Mouse (Mus musculus) embryonic facial prominence, embryonic 11.5 days (tissue): ENCODE results near the gene Cnga3. TPM values are rescaled to one million over a fixed set of nuclear protein-coding genes. Genes with fewer than 3 reads are reported as not detected.

Experiments
- ATAC-seq: fragments of 200-750 bp; cut with Nextera tagmentation; replicated peaks from 2 replicates; pipeline ENCODE4 v1.8.0; 2017; ENCODE audit warnings: low read depth; ENCODE audit not compliant: insufficient number of reproducible peaks, low FRiP score, low TSS enrichment
- DNase-seq: peaks from one replicate; pipeline ENCODE4 v3.0.0-alpha.2; 2015; ENCODE audit warnings: low spot score
- H3K27ac ChIP-seq: fragments of 300-500 bp; sonication (generic); replicated peaks from 2 replicates; pipeline ENCODE4 v1.5.1; 2014; ENCODE audit warnings: mild to moderate bottlenecking, low read depth, low read length, control low read depth
- H3K27me3 ChIP-seq: fragments of 300-500 bp; sonication (generic); 2 replicates; pipeline ENCODE4 v1.6.1; 2014; ENCODE audit warnings: mild to moderate bottlenecking, low read length, moderate library complexity, mixed read lengths; ENCODE audit not compliant: control insufficient read depth, insufficient read depth
- H3K36me3 ChIP-seq: fragments of 300-500 bp; sonication (generic); replicated peaks from 2 replicates; pipeline ENCODE4 v1.6.1; 2014; ENCODE audit warnings: low read depth, mild to moderate bottlenecking, low read length, moderate library complexity, mixed read lengths; ENCODE audit not compliant: control insufficient read depth, insufficient read depth
- H3K4me1 ChIP-seq: fragments of 300-500 bp; sonication (generic); 2 replicates; pipeline ENCODE4 v1.6.1; 2014; ENCODE audit warnings: low read length, mixed read lengths; ENCODE audit not compliant: control insufficient read depth, insufficient read depth
- H3K4me2 ChIP-seq: fragments of 300-500 bp; sonication (generic); 2 replicates; pipeline ENCODE4 v1.6.1; 2014; ENCODE audit warnings: low read depth, mild to moderate bottlenecking, control low read depth, low read length, moderate library complexity
- H3K4me3 ChIP-seq: fragments of 300-500 bp; sonication (generic); 2 replicates; pipeline ENCODE4 v1.5.1; 2014; ENCODE audit warnings: low read depth, low read length, control low read depth
- H3K9ac ChIP-seq: fragments of 300-500 bp; sonication (generic); replicated peaks from 2 replicates; pipeline ENCODE4 v1.6.1; 2014; ENCODE audit warnings: mild to moderate bottlenecking, control low read depth, low read length
- H3K9me3 ChIP-seq: fragments of 300-500 bp; sonication (generic); replicated peaks from 2 replicates; pipeline ENCODE4 v1.6.1; 2016; ENCODE audit warnings: mild to moderate bottlenecking, low read length, inconsistent platforms, mixed read lengths; ENCODE audit not compliant: control insufficient read depth
- WGBS: fragments of 180-500 bp; shearing (Covaris S2); extraction: QIAGEN DNeasy Blood & Tissue Kit; methylation state at CpG from one replicate; pipeline ENCODE4 v1.1.7; 2014; 5-methylcytosine and 5-hydroxymethylcytosine counted together
- polyA plus RNA-seq: library from polyadenylated mRNA; unstranded; fragments of >200 nt; fragmentation: Nextera tagmentation; extraction: Ambion mirVana; gene quantifications from 2 replicates; pipeline ENCODE4 v1.2.1, GENCODE M21; 2014

The Cnga3 gene
- polyA plus RNA-seq, 1 experiment from 2014 or later, result not detected

DNA sequence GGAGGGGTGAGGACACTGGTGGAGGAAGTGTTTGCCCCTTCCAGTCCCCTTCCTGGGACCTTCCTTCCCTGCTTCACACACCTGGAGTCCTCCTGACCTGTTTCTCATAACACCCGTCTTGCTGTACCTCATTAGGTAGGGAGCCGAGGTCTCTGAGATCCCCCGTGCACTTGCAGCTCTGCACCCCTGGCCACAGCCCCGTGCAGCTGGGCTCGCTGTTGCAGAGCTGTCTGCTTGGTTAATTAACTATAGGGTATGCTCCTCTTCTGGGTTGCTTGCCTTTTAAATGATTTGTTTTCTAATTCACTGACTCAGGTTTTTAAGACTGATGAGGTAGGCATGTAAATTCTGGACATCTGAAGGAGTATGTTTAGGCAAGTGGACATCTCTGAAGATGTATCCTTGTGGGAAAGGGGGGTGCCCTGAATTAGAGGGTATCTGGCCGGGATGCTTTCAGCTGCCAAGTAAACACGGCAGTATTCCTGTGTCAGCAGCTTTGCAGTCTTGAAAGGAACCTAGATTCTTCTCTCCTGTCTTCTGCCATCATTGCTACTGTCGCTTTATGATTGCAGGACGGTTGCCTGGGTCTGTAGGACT lies 91.6 kb downstream of the Cnga3 start:
- Histone ChIP-seq H3K4me3 (no peak overlapping the region), H3K9ac (no peak overlapping the region), H3K27me3 (no peaks in the 10 kb centered on the region), H3K27ac (no peak overlapping the region), H3K4me2 (no peak overlapping the region), H3K4me1 (no peaks in the 10 kb centered on the region), H3K9me3 (no peaks in the 10 kb centered on the region), H3K36me3 (no peaks in the 10 kb centered on the region)
- no peak for ATAC-seq
- 82% methylated on average over 9 of the region's 9 CpGs for WGBS
- no peak for DNase-seq

DNA sequence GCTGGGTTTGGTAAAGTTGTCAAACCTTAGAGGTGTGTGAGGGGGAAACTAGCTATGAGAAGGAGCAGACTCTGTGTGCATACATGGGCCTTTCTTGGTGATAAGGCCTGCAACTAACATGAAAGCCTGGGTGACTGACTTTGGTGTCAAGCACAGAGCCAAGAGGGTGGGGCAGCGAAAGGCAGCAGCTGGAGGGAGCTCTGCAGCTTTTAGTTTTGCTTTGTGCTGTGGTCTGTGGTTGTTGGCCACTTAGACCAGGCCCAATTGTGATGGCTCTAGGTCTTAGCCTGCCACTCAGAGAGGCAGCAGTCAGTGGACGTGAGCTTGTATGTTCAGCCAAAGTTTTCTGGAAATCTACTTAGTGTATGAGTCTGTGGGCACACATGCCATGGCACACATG lies 93.4 kb downstream of the Cnga3 start:
- H3K9ac ChIP-seq, result no peak overlapping the region
- H3K4me3 ChIP-seq, result no peak overlapping the region
- no peaks in the 10 kb centered on the region for H3K36me3 ChIP-seq
- H3K4me2 ChIP-seq, result no peak overlapping the region
- ATAC-seq (no peak), DNase-seq (no peak)
- WGBS, result 90% methylated on average over 2 of the region's 2 CpGs
- no peaks in the 10 kb centered on the region for H3K4me1 ChIP-seq
- H3K27me3 ChIP-seq, result no peaks in the 10 kb centered on the region
- H3K27ac ChIP-seq, result no peak overlapping the region
- no peaks in the 10 kb centered on the region for H3K9me3 ChIP-seq

DNA sequence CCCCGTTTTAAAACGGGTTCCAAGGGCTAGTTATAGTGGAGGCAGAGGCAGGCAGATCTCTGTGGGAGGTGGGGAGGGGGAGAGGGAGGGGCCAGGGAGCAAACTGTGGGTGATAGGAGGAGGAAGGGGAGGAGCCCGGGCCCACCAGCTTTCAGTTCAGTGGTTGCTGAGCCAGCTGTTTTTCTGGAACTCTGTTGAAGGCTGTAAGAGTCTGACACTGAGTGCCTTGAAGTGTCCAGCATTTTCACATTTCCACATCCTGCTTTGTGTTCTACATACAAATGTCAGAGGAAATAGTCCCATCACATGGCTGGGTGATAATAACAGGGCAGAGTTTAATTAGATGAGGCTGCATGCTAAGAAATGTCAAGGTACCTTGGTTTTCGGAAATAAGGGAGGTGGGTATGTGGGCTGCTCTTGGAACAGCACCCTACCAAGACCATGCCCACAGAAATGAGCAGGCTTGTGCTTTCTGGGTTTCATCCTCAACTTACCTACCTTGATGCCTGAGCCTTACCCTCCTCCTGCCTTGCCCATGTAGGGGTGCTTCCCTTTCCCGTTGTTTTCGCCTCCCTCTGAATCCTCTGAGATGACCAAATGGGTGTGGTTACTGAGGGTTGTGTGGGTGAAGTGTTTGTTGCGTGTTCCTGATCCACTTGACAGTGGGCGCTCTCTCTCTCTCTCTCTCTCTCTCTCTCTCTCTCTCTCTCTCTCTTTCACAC lies 93.9 kb downstream of the Cnga3 start:
- Histone ChIP-seq H3K9me3 (no peaks in the 10 kb centered on the region), H3K4me2 (no peak overlapping the region), H3K4me3 (no peak overlapping the region), H3K9ac (no peak overlapping the region), H3K27me3 (no peaks in the 10 kb centered on the region), H3K27ac (no peak overlapping the region), H3K36me3 (no peaks in the 10 kb centered on the region), H3K4me1 (no peaks in the 10 kb centered on the region)
- DNase-seq (no peak), ATAC-seq (no peak)
- 75% methylated on average over 6 of the region's 8 CpGs for WGBS

DNA sequence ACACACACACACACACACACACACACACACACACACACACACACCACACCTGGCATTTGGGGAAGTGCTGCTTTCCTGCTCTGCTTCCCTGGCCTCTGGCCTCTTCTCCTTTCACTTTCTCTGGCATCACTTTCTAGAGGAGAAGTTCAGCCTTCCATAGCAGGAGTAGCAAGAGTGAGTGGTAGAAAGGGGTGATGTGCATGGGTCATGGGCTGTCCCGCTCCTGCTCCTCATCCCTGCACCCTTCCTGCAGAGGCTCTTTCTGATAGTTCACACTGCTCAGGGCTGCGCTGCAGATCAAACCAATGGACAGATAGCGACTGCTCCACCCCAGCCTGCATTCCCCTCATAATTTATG lies 94.5 kb downstream of the Cnga3 start:
- 79% methylated on average over 3 of the region's 3 CpGs for WGBS
- no peaks in the 10 kb centered on the region for H3K4me1 ChIP-seq
- no peaks in the 10 kb centered on the region for H3K36me3 ChIP-seq
- ATAC-seq (no peak), DNase-seq (no peak)
- H3K4me3 ChIP-seq, result no peak overlapping the region
- H3K27me3 ChIP-seq, result no peaks in the 10 kb centered on the region
- H3K9me3 ChIP-seq, result no peaks in the 10 kb centered on the region
- H3K4me2 ChIP-seq, result no peak overlapping the region
- H3K27ac ChIP-seq, result no peak overlapping the region
- H3K9ac ChIP-seq, result no peak overlapping the region

DNA sequence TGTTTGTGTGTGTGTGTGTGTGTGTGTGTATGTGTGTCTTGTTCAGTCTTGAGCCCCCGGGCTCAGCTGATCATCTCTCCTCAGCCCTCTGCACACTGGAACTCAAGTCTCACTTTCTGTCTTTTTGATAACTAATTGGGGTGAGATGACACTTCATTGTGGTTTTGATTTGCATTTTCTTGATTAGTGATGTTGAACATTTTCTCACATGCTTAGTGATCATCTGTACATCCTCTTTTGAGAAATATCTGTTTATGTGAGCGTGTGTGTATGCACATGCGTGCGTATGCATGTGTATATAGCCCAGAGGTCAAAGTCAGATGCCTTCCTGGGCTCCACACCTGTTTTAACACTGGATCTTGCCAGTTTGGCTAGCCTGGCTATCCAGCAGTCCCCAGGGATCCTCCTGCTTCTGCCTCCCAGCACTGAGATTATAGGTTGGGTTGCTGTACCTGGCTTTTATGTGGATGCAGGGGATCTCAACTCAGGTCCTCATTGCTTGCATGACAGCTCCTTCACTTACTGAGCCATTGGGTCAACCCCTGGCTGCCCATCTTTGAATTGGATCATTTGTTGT lies 95.8 kb downstream of the Cnga3 start:
- no peak for DNase-seq
- ATAC-seq, result no peak
- Histone ChIP-seq H3K9ac (no peak overlapping the region), H3K4me2 (no peak overlapping the region), H3K36me3 (no peaks in the 10 kb centered on the region), H3K4me1 (no peaks in the 10 kb centered on the region), H3K27ac (no peak overlapping the region), H3K4me3 (no peak overlapping the region), H3K9me3 (no peaks in the 10 kb centered on the region), H3K27me3 (no peaks in the 10 kb centered on the region)
- WGBS, result 93% methylated on average over 4 of the region's 4 CpGs

Other genes starting within 250 kb of the Cnga3 start
- gene Vwa3b, start 187.8 kb upstream of the Cnga3 start, polyA plus RNA-seq, result 0.50 and 1.7 TPM in 2 replicates
- gene Inpp4a, start 85.4 kb downstream of the Cnga3 start, polyA plus RNA-seq, result 13.8 and 14.3 TPM in 2 replicates
- 62.6 and 63.5 TPM in 2 replicates for gene Coa5, start 215.7 kb downstream of the Cnga3 start, polyA plus RNA-seq
- gene Unc50, start 215.7 kb downstream of the Cnga3 start, polyA plus RNA-seq, result 122 and 127 TPM in 2 replicates